Mouse (Mus musculus): Measurements from ENCODE around the gene Slc43a3. TPM values are rescaled to one million over a fixed set of nuclear protein-coding genes. Genes with fewer than 3 reads are reported as not detected.

Gene Slc43a3
- polyA plus RNA-seq, 1 experiment from 2014 or later = 33.7 TPM

- Histone ChIP-seq H3K4me3 (ENCODE audit: control insufficient read depth in 1 of 2, insufficient read depth in 1 of 2, low read depth in 1 of 2, low read length in 2 of 2) (no peak overlapping the region), H3K4me1 (ENCODE audit: control insufficient read depth in 2 of 2, insufficient read depth in 2 of 2, low read length in 2 of 2) (peaks cover 13% of the 10 kb centered on the region in 2 experiments; a peak in 3 of 4 replicates), H3K4me2 (ENCODE audit: low read length) (no peak overlapping the region), H3K36me3 (ENCODE audit: control insufficient read depth, insufficient read depth, low read length) (no peaks in the 10 kb centered on the region), H3K27ac (replicated peaks in 1 of 2; ENCODE audit: control insufficient read depth in 1 of 2, insufficient read depth in 1 of 2, low read depth in 2 of 2, low read length in 2 of 2) (no peak overlapping the region), H3K9me3 (ENCODE audit: control insufficient read depth, low read length) (no peaks in the 10 kb centered on the region), H3K9ac (ENCODE audit: low read length) (no peak overlapping the region), H3K27me3 (ENCODE audit: control insufficient read depth, insufficient read depth, low read length) (no peaks in the 10 kb centered on the region)
- ATAC-seq (ENCODE audit: insufficient number of reproducible peaks, insufficient read depth, low FRiP score, low read depth) = no peak
- WGBS = 51% methylated on average over 3 of the region's 3 CpGs
These were observed 18.2 kb upstream of the Slc43a3 start for GRCm38 (mm10) chr2:84918188-84918587.

GRCm38 (mm10) chr2:84919601-84920108 is 16.7 kb upstream of the Slc43a3 start:
- ATAC-seq (ENCODE audit: insufficient number of reproducible peaks, insufficient read depth, low FRiP score, low read depth) = no peak
- WGBS = 93% methylated on average over 10 of the region's 10 CpGs

GRCm38 (mm10) chr2:84930186-84930585 is 6.2 kb upstream of the Slc43a3 start:
- Histone ChIP-seq H3K4me1 (ENCODE audit: control insufficient read depth in 2 of 2, insufficient read depth in 2 of 2, low read length in 2 of 2) (peaks cover 0 to 2% of the 10 kb centered on the region in 2 experiments; a peak in 1 of 4 replicates), H3K4me3 (ENCODE audit: control insufficient read depth in 1 of 2, insufficient read depth in 1 of 2, low read depth in 1 of 2, low read length in 2 of 2) (no peak overlapping the region), H3K9ac (ENCODE audit: low read length) (no peak overlapping the region), H3K27ac (replicated peaks in 1 of 2; ENCODE audit: control insufficient read depth in 1 of 2, insufficient read depth in 1 of 2, low read depth in 2 of 2, low read length in 2 of 2) (no peak overlapping the region), H3K27me3 (ENCODE audit: control insufficient read depth, insufficient read depth, low read length) (no peaks in the 10 kb centered on the region), H3K36me3 (ENCODE audit: control insufficient read depth, insufficient read depth, low read length) (no peaks in the 10 kb centered on the region), H3K9me3 (ENCODE audit: control insufficient read depth, low read length) (no peaks in the 10 kb centered on the region), H3K4me2 (ENCODE audit: low read length) (no peak overlapping the region)
- WGBS = 86% methylated on average over 7 of the region's 7 CpGs
- no peak for ATAC-seq (ENCODE audit: insufficient number of reproducible peaks, insufficient read depth, low FRiP score, low read depth)

More at GRCm38 (mm10) chr2:84919601-84920108, 16.7 kb upstream of the Slc43a3 start:
- peaks cover 7 to 11% of the 10 kb centered on the region in 2 experiments; a peak in 3 of 4 replicates for H3K4me1 ChIP-seq (ENCODE audit: control insufficient read depth in 2 of 2, insufficient read depth in 2 of 2, low read length in 2 of 2)
- 0 out of 2 replicates have a peak, but pooled peaks cover 3% of the 10 kb centered on the region for H3K9me3 ChIP-seq (ENCODE audit: control insufficient read depth, low read length)
- H3K4me2 ChIP-seq (ENCODE audit: low read length) = no peak overlapping the region
- H3K27me3 ChIP-seq (ENCODE audit: control insufficient read depth, insufficient read depth, low read length) = no peaks in the 10 kb centered on the region
- no peak overlapping the region for H3K4me3 ChIP-seq (ENCODE audit: control insufficient read depth in 1 of 2, insufficient read depth in 1 of 2, low read depth in 1 of 2, low read length in 2 of 2)
- H3K27ac ChIP-seq (replicated peaks in 1 of 2; ENCODE audit: control insufficient read depth in 1 of 2, insufficient read depth in 1 of 2, low read depth in 2 of 2, low read length in 2 of 2) = no peak overlapping the region
- H3K36me3 ChIP-seq (ENCODE audit: control insufficient read depth, insufficient read depth, low read length) = no peaks in the 10 kb centered on the region
- H3K9ac ChIP-seq (ENCODE audit: low read length) = no peak overlapping the region

GRCm38 (mm10) chr2:84933992-84934648 is 2.3 kb upstream of the Slc43a3 start:
- H3K27ac ChIP-seq (replicated peaks in 1 of 2; ENCODE audit: control insufficient read depth in 1 of 2, insufficient read depth in 1 of 2, low read depth in 2 of 2, low read length in 2 of 2) = peak overlapping the region in 1 of 2 experiments; percentile 24; a peak in 2 of 4 replicates
- no peaks in the 10 kb centered on the region for H3K36me3 ChIP-seq (ENCODE audit: control insufficient read depth, insufficient read depth, low read length)
- no peak for ATAC-seq (ENCODE audit: insufficient number of reproducible peaks, insufficient read depth, low FRiP score, low read depth)
- no peaks in the 10 kb centered on the region for H3K9me3 ChIP-seq (ENCODE audit: control insufficient read depth, low read length)
- peaks cover 6 to 12% of the 10 kb centered on the region in 2 experiments for H3K4me1 ChIP-seq (ENCODE audit: control insufficient read depth in 2 of 2, insufficient read depth in 2 of 2, low read length in 2 of 2)
- no peak overlapping the region for H3K9ac ChIP-seq (ENCODE audit: low read length)
- no peak overlapping the region for H3K4me3 ChIP-seq (ENCODE audit: control insufficient read depth in 1 of 2, insufficient read depth in 1 of 2, low read depth in 1 of 2, low read length in 2 of 2)
- no peak overlapping the region for H3K4me2 ChIP-seq (ENCODE audit: low read length)
- H3K27me3 ChIP-seq (ENCODE audit: control insufficient read depth, insufficient read depth, low read length) = no peaks in the 10 kb centered on the region
- WGBS = 49% methylated on average over 8 of the region's 8 CpGs

- H3K4me1 ChIP-seq (ENCODE audit: control insufficient read depth in 2 of 2, insufficient read depth in 2 of 2, low read length in 2 of 2) = peaks cover 6 to 12% of the 10 kb centered on the region in 2 experiments
- H3K36me3 ChIP-seq (ENCODE audit: control insufficient read depth, insufficient read depth, low read length) = peaks cover 2% of the 10 kb centered on the region; the same call in 1 of the 2 replicates
- no peak overlapping the region for H3K4me2 ChIP-seq (ENCODE audit: low read length)
- no peak overlapping the region for H3K4me3 ChIP-seq (ENCODE audit: control insufficient read depth in 1 of 2, insufficient read depth in 1 of 2, low read depth in 1 of 2, low read length in 2 of 2)
- WGBS = 73% methylated on average over 4 of the region's 4 CpGs
- no peaks in the 10 kb centered on the region for H3K27me3 ChIP-seq (ENCODE audit: control insufficient read depth, insufficient read depth, low read length)
- no peaks in the 10 kb centered on the region for H3K9me3 ChIP-seq (ENCODE audit: control insufficient read depth, low read length)
- peak overlapping the region in 1 of 2 experiments; percentile 24; a peak in 2 of 4 replicates for H3K27ac ChIP-seq (replicated peaks in 1 of 2; ENCODE audit: control insufficient read depth in 1 of 2, insufficient read depth in 1 of 2, low read depth in 2 of 2, low read length in 2 of 2)
- no peak overlapping the region for H3K9ac ChIP-seq (ENCODE audit: low read length)
- no peak for ATAC-seq (ENCODE audit: insufficient number of reproducible peaks, insufficient read depth, low FRiP score, low read depth)
These were observed 1.8 kb upstream of the Slc43a3 start for GRCm38 (mm10) chr2:84934649-84935007.

- H3K27ac ChIP-seq (replicated peaks in 1 of 2; ENCODE audit: control insufficient read depth in 1 of 2, insufficient read depth in 1 of 2, low read depth in 2 of 2, low read length in 2 of 2) = no peak overlapping the region
- H3K36me3 ChIP-seq (ENCODE audit: control insufficient read depth, insufficient read depth, low read length) = peaks cover 5% of the 10 kb centered on the region; the same call in 1 of the 2 replicates
- no peaks in the 10 kb centered on the region for H3K9me3 ChIP-seq (ENCODE audit: control insufficient read depth, low read length)
- ATAC-seq (ENCODE audit: insufficient number of reproducible peaks, insufficient read depth, low FRiP score, low read depth) = no peak
- H3K9ac ChIP-seq (ENCODE audit: low read length) = no peak overlapping the region
- no peaks in the 10 kb centered on the region for H3K27me3 ChIP-seq (ENCODE audit: control insufficient read depth, insufficient read depth, low read length)
- no peak overlapping the region for H3K4me3 ChIP-seq (ENCODE audit: control insufficient read depth in 1 of 2, insufficient read depth in 1 of 2, low read depth in 1 of 2, low read length in 2 of 2)
- peaks cover 6 to 12% of the 10 kb centered on the region in 2 experiments for H3K4me1 ChIP-seq (ENCODE audit: control insufficient read depth in 2 of 2, insufficient read depth in 2 of 2, low read length in 2 of 2)
- H3K4me2 ChIP-seq (ENCODE audit: low read length) = no peak overlapping the region
- 86% methylated on average over 5 of the region's 5 CpGs for WGBS
These were observed 1.3 kb upstream of the Slc43a3 start for GRCm38 (mm10) chr2:84935065-84935464.

- Histone ChIP-seq H3K9ac (ENCODE audit: low read length) (peak overlapping the region; percentile 75), H3K4me1 (ENCODE audit: control insufficient read depth in 2 of 2, insufficient read depth in 2 of 2, low read length in 2 of 2) (peaks cover 6 to 12% of the 10 kb centered on the region in 2 experiments), H3K36me3 (ENCODE audit: control insufficient read depth, insufficient read depth, low read length) (peaks cover 14% of the 10 kb centered on the region; the same call in 1 of the 2 replicates), H3K9me3 (ENCODE audit: control insufficient read depth, low read length) (no peaks in the 10 kb centered on the region), H3K4me3 (ENCODE audit: control insufficient read depth in 1 of 2, insufficient read depth in 1 of 2, low read depth in 1 of 2, low read length in 2 of 2) (peak overlapping the region; percentile 49 to 83), H3K27ac (replicated peaks in 1 of 2; ENCODE audit: control insufficient read depth in 1 of 2, insufficient read depth in 1 of 2, low read depth in 2 of 2, low read length in 2 of 2) (peak overlapping the region; percentile 72 to 73), H3K4me2 (ENCODE audit: low read length) (peak overlapping the region; percentile 64), H3K27me3 (ENCODE audit: control insufficient read depth, insufficient read depth, low read length) (no peaks in the 10 kb centered on the region)
- no peak for ATAC-seq (ENCODE audit: insufficient number of reproducible peaks, insufficient read depth, low FRiP score, low read depth)
- WGBS = 42% methylated on average over 3 of the region's 3 CpGs
These were observed 1.2 kb downstream of the Slc43a3 start for GRCm38 (mm10) chr2:84937491-84938150.
